Mouse (Mus musculus) megakaryocyte-erythroid progenitor cell, adult 5-6 weeks (primary cell): ENCODE data around the gene Hagh. TPM values are rescaled to one million over a fixed set of nuclear protein-coding genes. Genes with fewer than 3 reads are reported as not detected.

ENCODE experiments used
- ATAC-seq: replicated peaks from 2 replicates; pipeline ENCODE4 v1.8.0; 2016; ENCODE audit warnings: mild to moderate bottlenecking, inconsistent platforms; ENCODE audit not compliant: severe bottlenecking, poor library complexity, low FRiP score, low TSS enrichment
- total RNA-seq, 2 experiments: library from RNA; stranded (forward) in 1 of 2; stranded (reverse) in 1 of 2; fragments of 200-1000, 215-1000 nt in 1 of 2; fragments of >200 nt in 1 of 2; fragmentation: Nextera tagmentation in 1 of 2; gene quantifications; 2 replicates each; pipeline ENCODE4 v1.2.3; 2014 to 2017

The Hagh gene
- 43.2 and 68.2 TPM in 2 replicates for total RNA-seq (2014; fragmentation: Nextera tagmentation)
- 29.1 and 32.3 TPM in 2 replicates for total RNA-seq (2017)

DNA sequence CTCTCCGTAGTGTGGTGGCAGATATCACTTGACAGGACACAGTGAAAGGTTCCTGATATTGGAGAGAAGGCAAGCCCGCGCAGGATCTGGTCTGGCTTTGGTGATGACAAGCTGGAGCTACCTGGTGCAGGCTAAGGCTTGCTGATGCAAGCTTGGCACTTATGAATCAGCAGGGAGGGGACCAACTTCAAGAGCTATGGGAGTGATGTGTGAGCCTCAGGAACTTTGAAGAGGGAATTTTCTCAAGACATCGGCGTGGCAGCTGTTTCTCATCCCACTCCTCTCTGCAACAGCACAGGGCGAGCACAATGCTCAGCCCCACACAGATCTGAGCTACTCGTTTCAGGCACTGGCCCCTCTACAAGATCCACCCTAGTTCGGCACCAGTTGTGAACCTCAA lies at the start of gene Hagh:
TSS of gene Hagh (plus strand) at position 302 of the 400 bp plus-strand sequence.
- ATAC-seq: no peak

DNA sequence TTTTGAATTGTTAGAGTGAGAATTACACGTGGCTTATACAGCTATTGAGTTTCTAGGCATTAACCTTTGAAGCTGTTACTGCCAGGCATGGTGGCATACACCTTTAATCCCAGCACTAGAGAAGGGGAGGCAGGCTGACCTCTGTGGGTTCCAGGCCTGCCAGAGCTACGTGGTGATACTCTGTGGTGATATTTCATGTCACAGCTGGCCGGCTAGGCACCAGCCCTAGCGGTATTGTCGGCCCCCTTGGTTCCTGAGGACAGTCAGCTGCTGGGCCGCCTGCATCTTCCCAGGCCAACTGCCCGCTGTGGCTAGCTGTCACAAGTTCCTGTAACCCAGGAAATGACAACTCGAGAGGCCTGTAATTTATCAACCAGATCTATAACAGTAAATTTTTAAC lies 47.8 kb upstream of the Hagh start:
- no peak for ATAC-seq

DNA sequence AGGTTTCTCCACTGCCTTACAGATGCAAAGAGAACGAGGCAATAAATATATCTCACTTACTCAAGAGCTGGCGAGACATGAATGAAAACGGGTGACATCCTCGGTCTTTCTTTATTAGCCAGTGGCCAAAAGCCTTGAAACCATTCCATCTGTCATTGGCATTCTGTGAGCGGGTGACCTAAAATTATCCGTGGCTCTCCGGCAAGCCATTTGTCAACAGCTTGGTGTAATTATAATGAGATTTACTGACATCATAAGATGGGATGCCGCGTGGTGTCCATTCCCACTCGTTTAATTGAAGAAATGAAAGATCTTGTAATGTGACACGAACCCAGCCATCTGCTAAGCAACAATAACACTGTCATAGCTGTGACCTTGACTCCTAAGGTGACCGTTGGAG lies 45.2 kb upstream of the Hagh start:
- no peak for ATAC-seq

DNA sequence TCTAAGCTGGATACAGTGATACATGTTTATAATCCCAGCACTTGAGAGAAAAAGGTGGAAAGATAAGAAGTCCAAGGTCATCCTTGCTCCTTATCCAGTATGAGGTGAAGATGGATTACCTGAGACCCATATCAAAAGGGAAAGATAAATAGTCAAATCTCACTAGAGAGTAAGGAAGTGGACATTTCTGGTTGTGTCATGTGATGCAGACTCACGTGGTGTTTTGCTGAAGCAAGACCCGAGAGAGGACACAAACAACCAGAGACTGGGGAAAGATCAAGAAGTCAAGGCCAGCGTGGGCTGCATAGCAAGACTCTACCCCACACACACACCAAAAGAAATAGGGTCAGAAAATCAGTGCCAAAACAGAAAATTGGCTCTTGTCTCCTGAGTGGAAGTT lies 43.0 kb upstream of the Hagh start:
- no peak for ATAC-seq

- no peak for ATAC-seq
These were observed 41.7 kb upstream of the Hagh start for GRCm38 (mm10) chr17:24798229-24798628.

GRCm38 (mm10) chr17:24799476-24799875 lies 40.5 kb upstream of the Hagh start:
- no peak for ATAC-seq

DNA sequence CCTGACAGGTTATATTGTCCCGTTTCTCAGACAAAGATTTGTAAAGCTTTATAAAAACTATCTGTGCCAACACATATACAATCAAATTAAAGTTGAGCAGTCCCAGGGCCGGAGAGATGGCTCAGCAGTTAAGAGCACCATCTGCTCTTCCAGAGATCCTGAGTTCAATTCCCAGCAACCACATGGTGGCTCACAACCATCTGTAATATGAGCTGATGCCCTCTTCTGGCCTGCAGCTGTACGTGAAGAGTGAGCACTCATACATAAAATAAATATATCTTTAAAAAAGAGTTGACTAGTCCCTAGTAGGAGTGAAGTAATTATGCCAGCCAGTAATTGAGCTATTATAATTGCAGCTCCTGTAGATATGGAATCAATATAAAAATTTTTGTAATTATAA lies 39.4 kb upstream of the Hagh start:
- ATAC-seq: no peak

DNA sequence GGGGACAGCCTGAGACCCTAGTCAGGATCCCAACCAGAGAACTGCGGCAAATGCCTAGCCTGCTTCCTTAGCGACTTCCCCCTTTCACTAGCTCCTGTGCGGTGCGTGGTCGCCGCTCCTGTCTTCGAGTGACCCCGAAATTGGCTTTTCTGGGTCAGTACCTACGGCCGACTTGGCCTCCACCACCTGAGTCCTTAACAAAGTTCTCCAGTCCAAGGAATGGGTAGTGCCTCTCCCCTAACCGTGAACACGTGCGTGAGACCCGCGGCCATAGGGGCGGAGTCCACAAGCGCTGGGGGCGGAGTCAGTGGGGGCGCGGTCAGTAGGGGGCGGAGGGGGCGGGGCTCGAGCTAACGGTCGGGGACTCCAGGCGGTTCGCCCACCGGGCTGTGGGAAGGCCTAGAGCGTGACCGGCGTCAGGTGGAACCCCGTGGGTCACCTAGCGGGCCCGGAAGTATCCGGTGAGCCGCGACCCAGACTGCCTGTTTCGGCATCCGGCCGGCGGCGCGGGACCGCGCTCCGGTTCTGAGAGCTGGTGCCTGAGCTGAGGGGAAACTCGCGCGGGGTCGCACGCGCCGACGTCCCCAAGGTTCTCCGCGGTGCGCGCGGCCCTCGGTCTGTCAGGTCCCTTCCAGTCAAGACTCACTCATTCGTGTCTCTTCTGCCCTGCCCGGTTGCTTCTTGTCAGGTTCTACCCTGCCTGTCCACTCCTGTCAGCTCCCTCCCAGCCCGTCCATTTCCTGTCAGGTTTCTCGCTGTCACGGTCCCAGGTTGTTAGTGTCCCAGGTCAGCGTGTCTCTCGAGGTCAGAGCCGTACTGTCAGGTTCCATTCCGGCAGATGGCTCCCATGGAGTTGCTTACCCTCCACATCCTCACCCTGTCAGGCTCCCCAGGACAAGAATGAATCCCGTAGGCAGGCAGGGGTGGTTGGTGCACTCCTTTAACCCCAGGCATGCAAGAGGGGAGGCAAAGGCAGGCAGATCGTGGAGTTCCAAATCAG lies 35.7 kb upstream of the Hagh start, which contains the start of gene Meiob:
TSS of gene Meiob (plus strand) at position 338 of the 1,000 bp plus-strand sequence.
- ATAC-seq: peak; percentile 89

DNA sequence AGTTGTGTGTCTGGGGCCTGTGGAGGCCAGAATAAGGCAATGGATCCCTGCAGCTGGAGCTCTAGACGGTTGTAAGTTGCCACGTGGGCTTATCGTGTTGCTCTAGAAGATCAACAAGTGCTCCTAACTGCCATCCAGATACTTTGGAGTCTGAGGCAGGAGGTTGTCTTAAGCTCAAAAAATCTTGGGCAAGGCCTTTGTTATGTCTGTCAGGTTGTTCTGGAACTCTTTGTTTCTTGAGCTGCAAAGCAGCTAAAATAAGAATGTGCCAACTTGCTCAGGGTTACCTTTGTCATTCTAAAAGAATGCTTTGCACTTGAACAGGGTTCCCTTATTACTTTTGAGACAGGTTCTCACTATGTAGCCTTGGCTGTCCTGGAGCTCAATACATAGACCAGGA lies 28.7 kb upstream of the Hagh start:
- no peak for ATAC-seq

GRCm38 (mm10) chr17:24812215-24812614 lies 27.7 kb upstream of the Hagh start:
- no peak for ATAC-seq

DNA sequence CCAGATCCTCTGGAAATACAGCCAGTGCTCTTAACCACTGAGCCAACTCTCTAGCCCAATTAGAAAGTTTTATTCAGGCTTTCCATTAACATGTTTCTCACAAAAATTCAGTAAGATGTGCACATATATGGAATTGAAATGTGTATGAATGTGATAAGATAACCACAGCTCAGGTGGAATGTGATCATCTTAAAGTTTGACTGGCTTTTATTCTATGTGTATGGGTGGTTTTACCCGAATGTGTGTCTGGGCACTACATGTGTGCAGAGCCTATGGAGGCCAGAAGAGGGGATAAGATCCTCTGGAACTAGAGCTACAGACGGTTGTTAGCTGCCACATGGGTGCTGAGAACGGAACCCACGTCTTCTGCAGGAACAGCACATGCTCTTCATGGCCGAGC lies 24.7 kb upstream of the Hagh start:
- peak; percentile 67 for ATAC-seq

DNA sequence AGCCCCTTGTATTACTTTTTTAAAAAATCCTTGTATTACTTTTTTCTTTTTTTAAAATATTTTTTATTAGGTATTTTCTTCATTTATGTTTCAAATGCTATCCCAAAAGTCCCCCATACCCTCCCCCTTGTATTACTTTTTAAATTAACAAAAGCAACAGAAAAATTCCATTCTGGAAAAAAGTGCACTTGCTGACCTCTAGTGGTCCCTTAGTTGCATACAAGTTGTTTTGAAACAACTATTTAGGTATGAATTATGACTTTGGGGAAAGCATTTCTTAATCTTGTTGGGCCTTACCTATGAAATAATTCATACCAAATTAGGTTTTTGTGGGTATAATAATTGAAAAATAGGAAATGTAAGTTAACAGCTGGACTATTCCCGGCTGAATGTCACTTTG lies 22.4 kb upstream of the Hagh start:
- no peak for ATAC-seq

- ATAC-seq: no peak
These were observed 21.8 kb upstream of the Hagh start for GRCm38 (mm10) chr17:24818172-24818571.

- no peak for ATAC-seq
These were observed 20.5 kb upstream of the Hagh start for GRCm38 (mm10) chr17:24819469-24819868.

- ATAC-seq: no peak
These were observed 18.3 kb upstream of the Hagh start for GRCm38 (mm10) chr17:24821351-24822280.

DNA sequence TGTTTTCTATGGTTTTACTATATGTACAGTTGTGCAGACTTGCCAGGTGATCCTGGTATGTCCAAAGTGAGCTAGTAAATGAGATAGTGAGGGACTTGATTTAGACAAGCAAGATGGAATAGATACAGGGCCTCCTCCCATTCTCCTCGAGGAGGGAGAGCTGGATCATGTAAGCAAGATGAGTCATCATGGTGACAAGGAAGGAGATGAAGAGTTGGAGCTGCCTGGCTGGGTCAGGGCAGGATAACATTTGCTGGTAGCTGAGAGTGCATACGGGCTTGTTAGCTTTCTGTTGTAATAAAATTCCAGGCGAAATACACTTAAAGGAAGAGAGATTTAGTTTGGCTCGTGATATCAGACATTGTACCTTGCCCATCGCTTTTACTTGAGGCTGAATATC lies 398 bp downstream of the Hagh start:
- ATAC-seq: no peak

DNA sequence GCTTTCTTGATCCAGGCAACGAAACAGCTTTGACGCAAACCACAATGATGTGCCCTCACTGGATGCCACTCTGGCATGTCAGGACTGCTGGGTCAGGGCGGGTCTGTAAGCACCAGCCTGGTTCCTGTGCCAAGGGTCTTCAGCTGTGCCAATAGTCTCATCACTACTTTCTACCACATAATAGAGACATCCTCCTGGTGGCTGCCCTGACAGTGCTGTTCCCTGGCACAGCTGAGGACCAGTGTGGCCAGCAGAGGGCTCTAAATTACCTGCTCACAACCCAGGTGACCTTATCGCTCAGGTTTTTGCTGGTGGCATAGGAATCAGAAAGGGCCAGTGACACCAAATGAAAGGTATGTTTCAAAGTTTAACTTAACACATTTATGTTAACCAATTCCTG lies 1.2 kb downstream of the Hagh start:
- peak; percentile 70 for ATAC-seq

DNA sequence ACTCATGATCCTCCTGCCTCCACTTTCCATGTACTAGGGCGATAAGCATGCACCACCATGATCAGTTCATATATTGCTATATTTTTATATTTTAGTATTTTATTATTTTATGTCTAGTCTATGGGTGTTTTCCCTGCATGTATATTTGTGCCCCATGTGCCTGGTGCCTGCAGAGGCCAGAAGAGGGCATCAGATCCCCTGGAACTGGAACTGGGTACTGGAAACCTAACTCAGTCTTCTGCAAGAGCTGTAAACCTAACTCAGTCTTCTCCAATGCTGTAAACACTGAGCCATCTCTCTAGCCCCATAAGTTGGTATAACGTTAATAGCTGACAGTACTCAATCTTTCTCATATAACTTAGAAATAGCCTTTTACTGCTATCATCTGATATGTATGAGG lies 2.7 kb downstream of the Hagh start:
- ATAC-seq: no peak

DNA sequence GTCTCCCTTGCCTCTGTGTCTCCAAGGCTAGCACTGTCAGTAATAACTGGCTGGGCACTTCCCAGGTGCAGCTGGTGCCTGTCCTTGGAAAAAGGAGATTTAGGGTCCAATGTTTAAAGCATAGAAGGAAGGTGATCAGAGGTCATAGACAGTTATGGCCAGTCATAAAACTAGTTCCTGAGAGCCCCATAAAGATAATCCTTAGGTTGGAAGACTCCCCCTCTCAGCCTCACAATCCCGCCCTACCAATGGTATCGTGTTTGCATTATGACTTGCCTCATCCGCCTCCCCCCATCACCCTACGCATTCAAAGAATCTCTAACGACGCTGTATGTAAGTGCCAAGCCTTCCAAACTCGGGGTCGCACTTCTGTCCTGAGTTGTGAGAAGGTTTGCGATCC lies 4.6 kb downstream of the Hagh start:
- no peak for ATAC-seq

DNA sequence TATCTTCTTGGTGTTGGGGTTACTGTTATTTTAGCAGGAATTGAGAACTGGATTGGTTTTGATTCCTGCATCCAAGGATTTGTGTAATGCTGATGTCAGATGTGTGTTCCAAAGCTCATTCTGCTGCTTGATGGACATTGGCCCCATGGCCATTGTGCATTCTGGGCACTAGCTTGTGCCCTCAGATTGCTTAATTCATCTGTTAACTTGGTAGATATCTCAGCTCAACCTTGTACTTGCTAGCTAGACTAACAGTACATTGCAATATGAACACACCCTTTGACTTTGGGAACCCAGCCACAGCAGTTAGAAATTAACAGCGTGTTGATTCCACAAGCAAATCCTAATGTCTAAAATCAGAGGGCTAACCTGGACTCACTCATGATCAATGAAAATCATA lies 7.4 kb downstream of the Hagh start:
- no peak for ATAC-seq
